Mouse (Mus musculus): Measurements from ENCODE around the gene Tmem170b.

- TF ChIP-seq CTCF (IDR thresholded peaks at IDR 0.05; ENCODE audit: low read depth, low read length) (no peak), TAL1 (conservative IDR thresholded peaks at IDR 0.05; ENCODE audit: low read depth, low read length) (no peak), GATA2 (IDR thresholded peaks at IDR 0.05; ENCODE audit: borderline replicate concordance, low read depth, low read length) (no peak), GATA1 (IDR thresholded peaks at IDR 0.05; ENCODE audit: borderline replicate concordance, low read length) (no peak)
Observed at GRCm38 (mm10) chr13:41643798-41644197, 38.1 kb downstream of the Tmem170b start.

All from G1E (cell line).